ENCODE assay signal across 8 mouse cellular contexts in the genomic region with DNA sequence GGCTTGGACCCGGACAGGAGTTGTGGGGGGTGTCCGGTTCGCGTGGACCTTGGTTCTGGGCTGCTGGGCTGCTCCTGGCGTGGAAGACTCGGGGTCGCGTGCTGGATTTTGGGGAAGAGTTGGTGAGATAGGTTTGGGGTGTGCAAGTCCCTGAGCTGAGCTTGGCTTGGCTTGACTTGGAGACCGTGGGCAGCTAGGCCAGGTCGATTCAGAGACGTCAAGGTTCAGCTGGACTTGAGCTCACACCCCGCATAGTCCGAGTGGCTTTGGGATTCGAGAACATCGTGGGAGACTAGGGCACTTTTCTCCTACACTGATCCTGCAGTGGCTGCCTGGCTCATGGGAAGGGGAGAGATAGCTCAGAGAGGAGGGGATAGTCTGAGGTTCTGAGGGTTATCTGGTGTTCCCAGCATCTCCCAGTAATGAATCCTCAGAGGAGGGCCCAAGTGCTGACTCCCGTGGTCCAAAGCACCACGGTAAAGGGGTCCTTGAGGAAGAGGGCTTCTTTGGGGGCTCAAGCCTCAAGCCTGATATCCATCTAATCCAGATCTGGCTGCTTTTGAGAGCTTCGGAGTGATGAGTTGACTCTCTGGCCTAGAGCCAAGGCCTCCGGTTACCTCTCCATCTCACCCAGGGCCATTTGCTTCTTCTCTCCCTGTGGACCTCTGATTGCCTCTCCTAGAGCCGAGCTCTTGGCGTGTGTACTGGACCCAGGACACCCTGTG. TPM values are rescaled to one million over a fixed set of nuclear protein-coding genes. Genes with fewer than 3 reads are reported as not detected.
DNase-seq lines count a peak whose midpoint lies in the region; ATAC-seq and TF ChIP-seq lines count a peak whose summit lies in the region.

No protein-coding gene starts in this region.

- TF ChIP-seq CTCF in heart, adult 2 months (IDR thresholded peaks at IDR 0.05) = no peak
- TF ChIP-seq CTCF in CH12.LX (conservative IDR thresholded peaks at IDR 0.05 in 1 of 2, IDR thresholded peaks at IDR 0.05 in 1 of 2; ENCODE audit: low read depth in 2 of 2, low read length in 2 of 2) = no peak

- intact Hi-C loops in heart, adult 2 months (cut with DNase I) = no loop called here
- intact Hi-C loops in heart, postnatal 10 days (cut with DNase I) = loop anchor here (5.0 kb wide), 1 partner anchor 35 kb away; no protein-coding TSS in a partner anchor

- TF ChIP-seq RAD21 in CH12.LX (IDR thresholded peaks at IDR 0.05; ENCODE audit: low read depth, low read length) = no peak

- TF ChIP-seq EP300 in heart, adult 2 months (IDR thresholded peaks at IDR 0.05; ENCODE audit: insufficient read depth, low read depth, low read length) = no peak
- no peak for TF ChIP-seq EP300 in CH12.LX (IDR thresholded peaks at IDR 0.05; ENCODE audit: low read length)

- no peak for TF ChIP-seq POLR2A in heart, adult 2 months (IDR thresholded peaks at IDR 0.05; ENCODE audit: insufficient read depth, low read depth, low read length)
- TF ChIP-seq POLR2A in CH12.LX (IDR thresholded peaks at IDR 0.05; ENCODE audit: low read depth, low read length) = no peak

- WGBS in heart, adult 2 months = 12% methylated on average over 21 of the region's 21 CpGs
- WGBS in neural tube, embryonic 15.5 days = 10% methylated on average over 21 of the region's 21 CpGs

- dilution Hi-C loops in CH12.LX (cut with MboI; ENCODE audit: extremely low pct_ligation_motif_present, extremely low pct_unique_long_range_greater_than_20kb, low sequenced_read_pairs) = no loop called here

- no peaks in the 10 kb centered on the region for H3K36me3 ChIP-seq in heart, adult 2 months (ENCODE audit: control insufficient read depth, insufficient read depth, low read length)
- H3K36me3 ChIP-seq in CH12.LX (replicated peaks in 1 of 2; ENCODE audit: control insufficient read depth in 1 of 2, insufficient read depth in 1 of 2, low read length in 1 of 2) = no peaks in the 10 kb centered on the region
- H3K36me3 ChIP-seq in neural tube, embryonic 15.5 days = no peaks in the 10 kb centered on the region

- in situ Hi-C loops in CH12.LX (cut with MboI; ENCODE audit: low pct_ligation_motif_present, low pct_unique_long_range_greater_than_20kb, low sequenced_read_pairs) = no loop called here

- H3K27ac ChIP-seq in heart, adult 2 months = peak overlapping the region; percentile 85
- H3K27ac ChIP-seq in CH12.LX (ENCODE audit: insufficient read depth, low read depth) = no peak overlapping the region
- H3K27ac ChIP-seq in neural tube, embryonic 15.5 days (replicated peaks) = peak overlapping the region; percentile 73

- peak overlapping the region; percentile 84 for H3K9ac ChIP-seq in heart, adult 2 months (ENCODE audit: low read depth, low read length)
- no peak overlapping the region for H3K9ac ChIP-seq in CH12.LX (ENCODE audit: insufficient read depth, low read depth)
- peak overlapping the region; percentile 82 for H3K9ac ChIP-seq in neural tube, embryonic 15.5 days (replicated peaks)

- H3K4me2 ChIP-seq in CH12.LX (ENCODE audit: insufficient read depth, low read depth, poor library complexity, severe bottlenecking) = peak overlapping the region; percentile 68; the same call in 1 of the 2 replicates
- H3K4me2 ChIP-seq in neural tube, embryonic 15.5 days = peak overlapping the region; percentile 91

- no peaks in the 10 kb centered on the region for H3K9me3 ChIP-seq in CH12.LX (replicated peaks; ENCODE audit: low read length)
- H3K9me3 ChIP-seq in neural tube, embryonic 15.5 days (replicated peaks) = no peaks in the 10 kb centered on the region

- DNase-seq in heart, adult 2 months = peak in 1 of 2 experiments; percentile 43
- DNase-seq in heart, postnatal 10 days = no peak
- DNase-seq in CH12.LX (ENCODE audit: extremely low read depth) = no peak
- DNase-seq in cerebellum, postnatal 25 days = peak; percentile 69 to 75
- peak; percentile 45 for DNase-seq in kidney, postnatal 10 days
- no peak for DNase-seq in retina, postnatal 1 day
- no peak for DNase-seq in c-Kit-positive CD71-positive TER-119-positive erythroid progenitor cells, embryonic 14.5 days (ENCODE audit: low spot score)

- H3K4me1 ChIP-seq in heart, adult 2 months (ENCODE audit: control insufficient read depth, insufficient read depth, low read length) = peaks cover 11% of the 10 kb centered on the region
- H3K4me1 ChIP-seq in CH12.LX (ENCODE audit: control insufficient read depth in 1 of 2, insufficient read depth in 2 of 2) = peaks cover 7 to 13% of the 10 kb centered on the region in 2 experiments; a peak in 2 of 4 replicates
- peaks cover 64% of the 10 kb centered on the region for H3K4me1 ChIP-seq in neural tube, embryonic 15.5 days

- H3K27me3 ChIP-seq in heart, adult 2 months (ENCODE audit: control insufficient read depth, insufficient read depth, low read length) = no peaks in the 10 kb centered on the region
- H3K27me3 ChIP-seq in CH12.LX (replicated peaks) = peaks cover 90% of the 10 kb centered on the region
- no peaks in the 10 kb centered on the region for H3K27me3 ChIP-seq in neural tube, embryonic 15.5 days (replicated peaks)

- no peaks in the 10 kb centered on the region for H3K79me2 ChIP-seq in heart, adult 2 months (replicated peaks; ENCODE audit: control insufficient read depth, insufficient read depth, low read length)
- no peaks in the 10 kb centered on the region for H3K79me2 ChIP-seq in CH12.LX (replicated peaks; ENCODE audit: control insufficient read depth, extremely low read depth, insufficient read depth, poor library complexity, severe bottlenecking)

- peak; percentile 22; the same call in 1 of the 2 replicates for ATAC-seq in neural tube, embryonic 15.5 days (ENCODE audit: low FRiP score)

- H3K4me3 ChIP-seq in heart, adult 2 months = peak overlapping the region; percentile 82
- peak overlapping the region in 1 of 3 experiments; percentile 20 for H3K4me3 ChIP-seq in CH12.LX (replicated peaks in 1 of 3; ENCODE audit: low read depth in 2 of 3, low read length in 2 of 3, poor library complexity in 1 of 3)
- H3K4me3 ChIP-seq in neural tube, embryonic 15.5 days (replicated peaks) = peak overlapping the region; percentile 92

TF ChIP-seq in CH12.LX, 34 proteins besides CTCF, POLR2A, EP300 and RAD21:
- TF ChIP-seq USF2 (conservative IDR thresholded peaks at IDR 0.05; ENCODE audit: low read depth, low read length) = no peak
- no peak for TF ChIP-seq ZMIZ1 (IDR thresholded peaks at IDR 0.05; ENCODE audit: low read depth, low read length)
- TF ChIP-seq RCOR1 (conservative IDR thresholded peaks at IDR 0.05; ENCODE audit: low read depth, low read length) = no peak
- no peak for TF ChIP-seq JUND (conservative IDR thresholded peaks at IDR 0.05; ENCODE audit: low read depth, low read length)
- TF ChIP-seq NELFE (IDR thresholded peaks at IDR 0.05; ENCODE audit: low read depth, low read length) = no peak
- no peak for TF ChIP-seq MYC (IDR thresholded peaks at IDR 0.05; ENCODE audit: low read depth, low read length)
- no peak for TF ChIP-seq CHD2 (IDR thresholded peaks at IDR 0.05; ENCODE audit: low read length)
- no peak for TF ChIP-seq MEF2A (IDR thresholded peaks at IDR 0.05; ENCODE audit: borderline replicate concordance, low read depth, low read length)
- TF ChIP-seq BHLHE40 (IDR thresholded peaks at IDR 0.05; ENCODE audit: low read depth, low read length) = no peak
- no peak for TF ChIP-seq TBP (conservative IDR thresholded peaks at IDR 0.05; ENCODE audit: low read depth, low read length)
- TF ChIP-seq ELF1 (IDR thresholded peaks at IDR 0.05; ENCODE audit: low read depth, low read length) = no peak
- TF ChIP-seq KAT2A (IDR thresholded peaks at IDR 0.05; ENCODE audit: insufficient replicate concordance, low read length) = no peak
- TF ChIP-seq E2F4 (IDR thresholded peaks at IDR 0.05; ENCODE audit: insufficient replicate concordance, low read depth, low read length) = no peak
- TF ChIP-seq PAX5 (IDR thresholded peaks at IDR 0.05; ENCODE audit: low read length) = no peak
- no peak for TF ChIP-seq HCFC1 (IDR thresholded peaks at IDR 0.05; ENCODE audit: low read depth, low read length)

RNA-seq across cellular contexts. Expression of a gene that starts 0.6 kb away (rescaled TPM):
- 100 to 1,000 TPM; 102 to 120 TPM for total RNA-seq in heart, adult 2 months (2021)
- 23.3 and 27.3 TPM in 2 replicates for polyA plus RNA-seq in heart, adult 2 months (2012; rRNA removed)
- 100 to 1,000 TPM; 109 to 129 TPM for total RNA-seq in heart, postnatal 10 days (2021)
- total RNA-seq in CH12.LX (2012; rRNA removed) (0.42 and 10.0 TPM in 2 replicates), CH12.LX (2014; rRNA removed) (0.12 TPM in 1 of 2 replicates, not detected in the other)
- polyA plus RNA-seq in CH12.LX (2012; ENCODE audit: insufficient read length, low read depth) = 0.10 and 0.16 TPM in 2 replicates
- polyA plus RNA-seq in neural tube, embryonic 15.5 days (2015; fragmentation: Nextera tagmentation; extraction: Ambion mirVana) = 23.0 TPM in 2 replicates

Comparison
In these comparisons a context has a peak if more than half of its experiments do, and no peak if none do; other contexts are left out.
1. DNase-seq: peak in cerebellum, postnatal 25 days (2 of 2) and kidney, postnatal 10 days (single experiment); none in heart, postnatal 10 days (0 of 2), CH12.LX (single experiment), retina, postnatal 1 day (single experiment) and c-Kit-positive CD71-positive TER-119-positive erythroid progenitor cells, embryonic 14.5 days (single experiment).
2. RNA of a gene that starts 0.6 kb away (total RNA-seq): 109 to 129 TPM in heart, postnatal 10 days and 102 to 120 TPM in heart, adult 2 months; 0.12 to 10.0 TPM in CH12.LX; every median in the first group is over 4 times any median in the second.